Mouse (Mus musculus): ENCODE data around the gene Megf11. TPM values are rescaled to one million over a fixed set of nuclear protein-coding genes. Genes with fewer than 3 reads are reported as not detected.
"Not testable (repeated sequence)": the region's sequence is repeated elsewhere in the genome, so short reads cannot be mapped to it uniquely, and the experiment has no call there.

Gene Megf11
- polyA plus RNA-seq, 3 experiments from 2014 or later = 0.21 to 0.40 (median 0.32) TPM

DNA sequence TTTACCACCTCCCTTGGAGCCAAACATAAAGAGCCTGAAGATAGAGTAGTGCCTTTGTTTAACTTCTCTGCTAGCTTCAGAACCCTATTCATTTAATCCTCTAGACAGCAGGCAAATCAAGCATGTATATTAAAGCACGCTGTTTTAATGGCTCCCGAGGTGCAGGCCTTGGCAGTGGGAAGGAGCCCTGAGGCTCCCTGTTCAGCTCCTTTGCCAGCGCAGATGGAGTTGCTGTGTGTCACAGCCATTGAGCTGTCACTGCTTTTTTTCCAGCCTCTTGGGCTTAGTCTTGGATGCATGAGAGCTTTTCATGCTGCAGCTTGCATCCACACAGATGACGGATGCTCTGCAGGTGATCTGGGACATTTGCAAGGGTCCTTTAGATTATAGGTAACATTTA is 81.1 kb downstream of the Megf11 start:
- no peak for ATAC-seq

DNA sequence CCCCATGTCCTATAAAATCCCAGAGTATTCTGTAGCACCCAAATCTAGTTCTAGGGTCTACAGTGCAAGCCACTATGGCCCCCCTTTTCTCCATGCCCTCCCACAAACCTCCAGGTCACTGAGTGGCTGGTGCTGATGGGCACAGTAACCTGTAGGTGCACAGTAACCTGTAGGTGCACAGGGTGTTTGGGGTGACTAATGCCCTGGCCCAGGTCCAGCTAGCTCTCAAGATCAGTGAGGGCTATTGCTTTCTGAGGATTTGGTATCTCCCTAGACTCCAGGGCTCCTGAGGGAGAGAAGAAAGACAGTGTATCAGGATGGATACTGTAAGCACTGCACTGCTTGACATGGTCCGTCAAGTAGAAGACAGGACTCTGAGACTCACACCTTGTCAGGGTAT is 85.4 kb downstream of the Megf11 start:
- no peak for ATAC-seq

DNA sequence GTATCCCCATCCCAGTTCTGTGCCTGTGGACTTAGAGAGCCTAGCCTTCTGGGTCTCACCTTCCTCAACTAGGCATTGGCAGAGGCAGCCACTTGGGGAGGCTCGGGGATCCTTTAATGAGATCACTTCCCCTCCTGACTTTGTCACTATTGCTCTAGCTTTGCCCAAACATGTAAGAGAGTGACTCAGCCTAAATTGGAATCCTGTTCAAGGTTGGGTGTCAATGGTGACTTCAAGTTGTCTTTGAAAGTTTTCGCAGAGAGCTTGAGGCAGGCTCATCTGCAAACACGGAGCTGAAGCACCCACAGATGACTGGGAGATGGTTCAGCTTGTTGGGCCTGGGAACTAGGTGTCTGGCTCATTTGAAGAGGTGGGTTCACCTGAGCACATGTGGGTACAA is 85.9 kb downstream of the Megf11 start:
- ATAC-seq = no peak

DNA sequence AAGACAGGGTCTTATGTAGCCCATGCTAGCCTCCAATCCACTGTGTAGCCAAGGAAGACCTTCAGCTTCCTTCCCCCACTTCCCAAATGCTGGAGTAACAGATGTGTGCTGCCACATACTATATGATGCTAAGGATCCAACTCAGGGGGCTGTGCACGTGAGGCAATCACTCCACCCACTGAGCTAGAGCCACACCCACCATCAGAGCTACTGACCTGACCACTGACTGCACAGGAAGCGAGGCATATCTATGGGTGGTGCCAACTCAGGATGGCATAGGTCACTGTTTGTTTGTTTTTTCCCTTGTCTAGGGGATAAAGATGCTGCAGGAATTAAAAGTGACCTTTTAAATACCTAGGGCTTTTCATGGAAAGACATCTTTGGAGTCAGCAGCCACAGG is 86.7 kb downstream of the Megf11 start:
- ATAC-seq = no peak

DNA sequence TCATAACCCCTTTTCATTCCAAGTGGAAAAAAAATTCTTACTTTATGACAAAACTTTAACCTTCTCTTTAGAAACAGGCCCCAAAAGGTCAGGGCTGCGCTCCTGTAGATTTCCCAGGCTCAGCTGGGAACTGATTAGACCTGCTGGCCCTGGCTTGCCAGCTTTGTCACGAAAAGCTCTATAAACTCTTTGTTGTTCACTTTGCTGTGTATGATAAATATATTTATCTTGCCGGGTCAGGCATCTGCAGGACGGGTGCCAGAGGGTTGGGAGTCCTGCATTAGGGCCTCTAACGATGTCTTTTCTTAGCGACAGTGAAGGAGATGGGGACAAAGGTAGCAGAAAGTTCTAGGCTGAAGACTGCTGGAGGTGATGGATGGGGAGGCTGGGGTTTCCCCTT is 87.3 kb downstream of the Megf11 start:
- ATAC-seq = no peak

DNA sequence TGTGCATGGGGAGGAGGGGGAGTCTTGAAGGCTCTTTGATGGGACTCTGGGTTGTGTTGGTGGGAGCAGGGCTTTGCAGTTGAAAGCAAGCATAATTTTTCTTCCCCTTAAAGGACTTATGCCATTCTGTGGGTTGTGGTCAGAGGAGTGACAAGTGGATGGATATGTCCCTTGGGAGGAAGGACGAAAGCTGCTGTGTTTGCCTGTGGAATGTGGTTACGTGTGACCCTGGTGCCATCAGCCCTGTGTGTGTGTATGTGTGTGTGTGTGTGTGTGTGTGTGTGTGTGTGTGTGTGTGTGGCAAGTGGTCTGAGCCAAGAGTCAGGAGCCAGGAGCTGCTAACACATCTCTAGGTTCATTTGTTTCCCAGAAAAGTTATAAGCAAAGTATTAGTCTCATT is 87.7 kb downstream of the Megf11 start:
- ATAC-seq = no peak

DNA sequence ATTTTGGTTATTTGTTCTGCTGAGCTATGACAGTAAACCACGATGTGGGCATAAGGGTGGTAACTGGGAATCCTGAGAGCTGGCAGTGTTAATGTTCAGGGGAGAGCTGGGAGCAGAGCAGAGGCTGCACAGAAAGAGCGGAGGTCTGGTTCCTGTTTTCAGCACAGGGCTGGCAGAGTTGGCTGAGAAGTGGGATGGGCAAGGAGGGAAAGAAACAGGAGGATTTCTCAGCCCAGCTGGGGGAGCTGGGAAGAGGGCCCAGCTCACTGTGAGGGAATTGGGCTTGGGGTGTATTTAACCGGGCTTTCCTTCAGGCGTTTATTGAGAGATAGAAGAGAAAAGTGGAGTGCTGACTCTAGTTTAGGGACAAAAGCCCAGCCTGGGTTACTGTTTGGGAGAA is 88.3 kb downstream of the Megf11 start:
- no peak for ATAC-seq

DNA sequence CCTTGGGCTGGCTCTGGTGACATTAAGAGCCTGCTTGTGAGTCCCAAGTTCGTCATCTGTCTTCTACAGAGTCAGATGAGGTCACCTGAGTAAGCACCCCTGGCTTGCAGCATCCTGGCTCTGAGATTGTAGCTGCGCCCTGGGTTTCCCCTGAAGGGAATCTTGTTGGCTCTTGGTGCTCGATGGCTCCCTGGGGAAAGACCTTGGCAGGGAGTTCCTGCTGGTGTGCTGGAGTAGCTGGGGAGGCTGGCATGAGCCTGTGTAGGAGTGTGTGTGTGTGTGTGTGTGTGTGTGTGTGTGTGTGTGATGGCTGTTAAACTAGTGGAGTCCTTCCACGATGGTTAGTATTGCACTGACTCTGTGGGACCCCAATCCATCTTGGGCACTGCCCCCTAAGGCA is 88.7 kb downstream of the Megf11 start:
- no peak for ATAC-seq

DNA sequence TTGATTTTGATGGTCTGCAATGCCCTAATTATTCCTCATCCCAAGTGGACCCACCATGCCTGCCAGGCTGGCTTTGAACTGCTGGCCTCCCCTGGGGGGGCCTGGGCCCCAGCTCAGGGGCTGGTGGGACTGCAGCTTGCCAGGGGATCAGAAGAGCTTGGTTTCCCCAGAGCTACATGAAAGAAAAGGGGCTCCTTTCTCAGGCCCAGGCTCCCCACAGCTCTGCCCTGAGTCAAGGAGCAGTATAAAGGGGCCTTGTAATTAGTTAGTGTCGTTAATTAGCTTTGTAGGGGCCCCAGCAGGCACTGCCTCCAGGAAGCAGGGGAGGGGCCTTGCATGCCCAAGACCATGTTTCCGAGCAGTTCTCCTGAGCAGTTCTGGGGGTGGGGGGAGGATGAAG is 90.5 kb downstream of the Megf11 start:
- no peak for ATAC-seq

DNA sequence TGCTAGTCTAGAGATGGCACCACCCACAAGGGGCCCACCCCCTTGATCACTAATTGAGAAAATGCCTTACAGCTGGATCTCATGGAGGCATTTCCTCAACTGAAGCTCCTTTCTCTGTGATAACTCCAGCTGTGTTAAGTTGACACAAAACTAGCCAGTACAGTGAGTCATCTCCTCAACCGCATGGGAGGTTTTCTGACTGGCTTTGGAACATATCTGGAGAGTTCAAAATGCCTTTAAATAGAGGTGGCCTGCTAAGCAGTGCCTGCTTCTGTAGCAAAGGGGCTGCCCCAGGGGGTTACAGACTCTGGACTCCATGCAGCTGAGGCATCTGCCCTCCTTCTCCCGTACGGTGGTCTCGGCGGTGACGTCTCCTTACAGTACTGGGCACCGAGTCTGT is 92.0 kb downstream of the Megf11 start:
- not testable (repeated sequence) for ATAC-seq

DNA sequence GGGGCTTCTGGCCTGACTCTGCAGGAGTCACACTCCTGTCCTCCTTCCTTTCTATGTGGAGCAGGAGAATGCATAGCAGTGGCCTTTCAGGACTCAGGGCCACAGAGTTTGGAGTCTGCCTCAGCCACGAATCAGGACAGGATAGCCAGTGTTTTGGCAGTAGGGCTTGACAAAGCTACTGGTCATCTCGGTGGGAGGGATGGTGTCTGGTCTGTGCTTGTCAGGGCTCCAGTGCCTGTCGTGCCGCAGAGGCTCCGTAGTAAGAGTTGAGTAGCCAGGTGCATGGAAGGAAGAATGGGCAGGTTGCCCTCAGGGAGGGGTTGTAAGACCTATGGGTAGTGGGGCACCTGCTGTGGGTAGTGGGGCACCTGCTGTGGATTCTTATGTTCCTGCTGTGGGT is 96.7 kb downstream of the Megf11 start:
- no peak for ATAC-seq

DNA sequence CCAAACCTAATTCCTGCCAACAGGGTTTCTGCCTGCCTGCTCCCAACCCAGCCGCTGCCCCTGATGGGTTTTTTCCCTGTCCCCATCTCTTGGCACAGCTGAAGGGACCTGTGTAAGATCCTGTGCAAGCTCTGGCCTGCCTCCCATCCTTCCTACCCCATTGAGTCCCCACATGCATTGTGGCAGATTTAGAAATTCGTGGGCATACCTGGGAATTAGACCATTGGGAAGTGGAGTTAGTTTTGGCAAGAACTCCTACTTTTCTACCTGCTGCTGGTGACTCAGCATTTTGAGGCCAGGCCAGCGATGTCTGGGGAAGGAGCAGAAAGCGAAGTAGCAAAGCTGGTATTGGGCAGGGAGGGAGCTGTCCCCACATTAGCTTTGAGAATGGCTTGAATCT is 102.0 kb downstream of the Megf11 start:
- no peak for ATAC-seq

DNA sequence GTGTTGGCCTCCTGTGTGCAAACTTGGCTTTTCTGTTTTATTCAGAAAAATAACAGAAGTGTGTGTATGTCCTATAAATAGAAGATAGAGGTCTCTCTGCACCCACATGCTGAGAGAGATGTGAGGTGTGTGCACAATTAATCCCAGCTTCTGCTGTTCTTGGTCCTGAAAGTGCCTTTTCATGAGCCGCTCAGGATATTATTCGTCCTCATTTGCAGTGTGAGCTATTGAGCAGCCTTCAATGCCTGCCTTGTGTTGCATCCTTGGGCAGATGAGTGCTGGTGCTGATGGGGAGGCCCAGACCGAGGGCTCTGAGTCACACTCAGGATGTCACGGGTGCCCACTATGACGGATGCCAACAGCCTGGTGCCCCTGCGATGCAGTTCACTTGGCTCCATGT is 109.2 kb downstream of the Megf11 start:
- ATAC-seq = no peak

DNA sequence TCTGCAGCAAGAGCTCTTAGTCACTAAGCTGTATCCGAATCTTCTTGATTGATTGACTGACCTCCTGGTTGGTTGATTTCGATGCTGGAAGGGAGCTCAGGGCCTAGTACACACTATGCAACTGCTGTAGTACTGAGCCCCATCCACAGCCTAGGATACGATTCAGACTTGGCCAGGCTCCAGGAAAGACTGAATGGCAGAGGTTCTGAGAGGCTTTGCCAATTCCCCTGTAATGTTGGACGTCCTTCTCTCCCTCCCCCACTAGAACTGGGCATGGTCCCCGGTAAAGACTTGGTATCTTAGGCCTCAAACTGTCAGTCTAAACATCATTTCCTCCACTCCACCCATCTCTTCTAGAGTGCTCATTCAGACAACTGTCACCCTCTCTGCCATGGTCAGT is 113.5 kb downstream of the Megf11 start:
- no peak for ATAC-seq

DNA sequence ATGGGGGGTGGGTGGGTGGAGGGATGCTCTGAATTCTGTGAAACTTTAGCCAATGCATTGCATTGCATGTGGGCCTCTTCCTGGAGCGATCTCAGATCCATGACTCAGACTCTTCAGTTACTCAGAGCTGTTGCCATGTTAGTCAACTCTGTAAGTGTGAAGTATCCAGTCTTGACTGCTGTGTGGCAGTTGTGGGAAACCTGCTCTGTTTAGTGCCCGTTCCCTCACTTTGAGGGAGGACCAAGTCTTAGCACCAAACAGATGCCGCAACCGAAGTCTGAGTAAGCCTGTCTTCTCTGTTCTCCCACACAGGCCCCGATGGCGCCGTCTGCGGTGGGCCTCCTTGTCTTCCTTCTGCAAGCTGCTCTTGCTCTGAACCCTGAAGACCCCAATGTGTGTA is 115.8 kb downstream of the Megf11 start:
- no peak for ATAC-seq

DNA sequence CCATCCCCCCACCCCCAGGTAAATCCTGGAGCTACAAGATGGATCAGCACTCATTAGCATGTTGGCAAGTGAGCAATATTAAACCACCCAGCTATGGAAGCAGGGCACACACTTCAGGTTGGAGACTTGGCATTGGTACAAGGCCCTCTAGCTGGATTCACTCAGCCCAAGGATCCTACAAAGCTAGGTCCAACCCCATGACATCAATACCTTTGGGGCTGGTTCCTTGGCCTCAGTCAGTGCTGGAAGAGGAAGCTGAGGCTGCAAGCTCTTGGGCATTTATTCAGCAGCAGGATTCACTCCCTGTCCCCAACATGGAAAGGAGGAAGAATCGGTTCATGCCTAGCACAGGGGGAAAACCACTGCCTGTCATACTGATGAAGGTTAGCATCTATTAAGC is 118.6 kb downstream of the Megf11 start:
- ATAC-seq = no peak

DNA sequence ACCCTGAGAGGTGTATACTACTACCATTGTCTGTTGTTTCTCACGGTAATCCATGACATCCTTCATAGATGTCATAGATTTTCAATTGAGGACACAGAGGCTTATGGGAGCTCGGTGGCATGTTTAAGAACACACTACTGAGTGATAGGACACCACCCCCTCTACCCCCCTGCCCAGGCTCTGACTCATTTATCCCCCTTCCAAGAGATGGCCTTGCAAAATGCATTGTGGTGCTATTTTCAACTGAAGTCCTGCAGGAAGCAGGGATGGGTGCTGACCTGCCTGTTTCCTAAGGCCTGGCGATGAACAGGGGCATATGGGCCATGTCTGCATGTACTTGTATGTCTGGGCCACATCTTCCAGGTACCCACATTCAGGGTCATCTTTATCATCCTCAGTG is 119.0 kb downstream of the Megf11 start:
- no peak for ATAC-seq

DNA sequence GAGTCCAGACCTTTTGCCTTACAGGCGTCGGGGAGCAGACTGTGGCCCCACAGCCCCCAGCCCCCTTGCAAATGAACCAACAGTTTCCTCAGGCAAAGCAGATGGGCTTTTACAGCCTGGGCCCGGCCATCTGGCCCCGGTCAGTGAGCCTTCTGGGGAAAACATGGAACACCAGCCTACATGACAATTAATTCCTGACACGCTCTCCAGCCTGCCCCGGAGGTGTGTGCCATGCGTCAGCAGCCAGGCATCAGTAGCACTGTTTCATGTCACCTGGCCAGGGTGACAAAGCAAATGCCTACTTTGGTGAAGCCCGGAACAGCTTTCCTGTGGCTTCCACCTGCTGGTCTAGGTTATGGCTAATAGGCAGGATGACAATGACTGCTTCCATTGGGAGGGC is 119.5 kb downstream of the Megf11 start:
- ATAC-seq = no peak

DNA sequence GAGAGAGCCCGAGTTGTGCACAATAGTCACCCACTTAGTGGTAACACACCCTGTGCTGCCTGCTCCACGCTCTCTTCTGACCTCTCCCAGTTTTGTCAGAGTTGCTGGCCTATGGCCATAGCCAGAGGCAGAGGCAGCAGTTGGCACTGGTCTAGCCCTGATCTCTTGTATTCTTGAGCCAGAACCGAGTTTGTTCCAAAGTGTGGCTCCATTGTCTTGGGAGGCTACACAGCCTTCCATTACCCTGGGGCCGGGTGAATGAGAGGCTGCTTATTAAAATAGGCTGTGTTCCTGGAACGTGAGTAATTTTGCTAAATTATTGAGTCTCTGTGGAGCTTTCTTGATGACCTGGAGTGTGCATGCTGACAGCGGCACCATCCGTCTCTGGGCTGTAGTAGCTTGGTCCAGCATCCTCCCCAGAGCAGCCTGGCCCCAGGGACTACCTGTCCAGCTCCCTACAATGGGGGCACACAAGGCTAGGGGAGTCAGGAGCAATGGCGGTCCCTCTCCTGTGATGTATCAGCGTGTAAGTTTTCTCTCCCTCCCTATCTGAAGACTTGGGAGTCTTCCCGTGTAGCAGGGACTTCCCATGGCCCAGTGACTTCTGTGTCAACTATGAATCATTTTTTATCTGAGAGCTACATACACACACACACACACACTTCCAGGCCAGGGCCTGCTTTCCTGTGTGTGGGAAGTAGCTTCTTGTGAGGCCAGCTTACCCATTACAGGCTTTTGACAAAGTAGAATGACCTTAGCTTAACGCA is 121.2 kb downstream of the Megf11 start:
- ATAC-seq = no peak

DNA sequence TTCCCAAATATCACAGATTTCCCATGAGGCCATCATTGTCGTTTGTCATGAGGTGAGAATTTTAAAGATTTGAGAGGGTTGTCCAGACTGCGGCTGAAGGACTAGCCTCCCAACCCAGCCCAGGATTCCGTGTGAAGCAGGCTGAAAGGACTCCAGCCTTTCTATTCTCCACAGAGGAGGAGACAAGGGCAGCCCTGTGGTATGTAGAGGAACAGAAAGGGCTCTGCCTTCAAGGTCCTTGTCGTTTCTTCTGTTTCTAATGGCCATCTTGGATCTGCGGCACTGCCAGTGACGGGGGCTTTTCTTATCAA is 121.7 kb downstream of the Megf11 start:
- ATAC-seq = no peak

DNA sequence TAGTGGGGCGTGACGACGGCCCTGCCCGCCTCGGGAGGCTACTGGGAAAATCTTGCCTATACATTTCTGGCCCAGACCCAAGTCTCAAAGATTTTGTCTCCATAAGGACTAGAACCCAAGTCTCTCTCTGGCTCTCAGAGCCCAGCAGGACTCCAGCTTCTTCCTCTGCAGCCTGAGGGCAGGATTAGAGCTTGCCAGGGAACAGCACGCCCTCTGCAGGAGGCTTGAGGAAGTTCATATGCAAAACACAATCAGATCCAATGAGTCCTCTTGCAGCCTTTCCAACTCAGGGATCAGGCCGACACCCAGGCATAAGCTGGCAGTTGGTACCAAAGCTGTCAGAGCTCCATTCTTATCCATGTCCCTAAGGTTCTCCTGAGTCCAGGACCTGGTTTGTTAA is 122.6 kb downstream of the Megf11 start:
- no peak for ATAC-seq

DNA sequence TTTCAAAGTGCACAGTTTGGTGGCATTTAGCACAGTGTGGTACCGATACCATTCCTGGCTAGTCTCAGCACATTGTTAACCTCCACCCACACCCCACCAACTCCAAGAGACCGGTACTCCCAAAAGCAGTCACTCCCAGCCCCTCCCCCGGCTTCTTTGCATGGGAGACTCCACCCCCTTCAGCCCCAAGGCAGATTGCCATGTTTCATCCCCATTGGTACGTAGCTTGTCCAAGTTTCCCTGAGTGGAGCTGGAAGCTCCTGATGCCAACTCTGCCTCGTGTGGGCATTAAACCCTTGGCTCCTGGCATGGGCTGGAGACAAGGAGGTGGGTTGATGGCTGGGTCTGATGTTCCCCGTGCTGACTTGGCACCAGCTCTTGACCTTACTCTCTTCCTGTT is 129.4 kb downstream of the Megf11 start:
- no peak for ATAC-seq

DNA sequence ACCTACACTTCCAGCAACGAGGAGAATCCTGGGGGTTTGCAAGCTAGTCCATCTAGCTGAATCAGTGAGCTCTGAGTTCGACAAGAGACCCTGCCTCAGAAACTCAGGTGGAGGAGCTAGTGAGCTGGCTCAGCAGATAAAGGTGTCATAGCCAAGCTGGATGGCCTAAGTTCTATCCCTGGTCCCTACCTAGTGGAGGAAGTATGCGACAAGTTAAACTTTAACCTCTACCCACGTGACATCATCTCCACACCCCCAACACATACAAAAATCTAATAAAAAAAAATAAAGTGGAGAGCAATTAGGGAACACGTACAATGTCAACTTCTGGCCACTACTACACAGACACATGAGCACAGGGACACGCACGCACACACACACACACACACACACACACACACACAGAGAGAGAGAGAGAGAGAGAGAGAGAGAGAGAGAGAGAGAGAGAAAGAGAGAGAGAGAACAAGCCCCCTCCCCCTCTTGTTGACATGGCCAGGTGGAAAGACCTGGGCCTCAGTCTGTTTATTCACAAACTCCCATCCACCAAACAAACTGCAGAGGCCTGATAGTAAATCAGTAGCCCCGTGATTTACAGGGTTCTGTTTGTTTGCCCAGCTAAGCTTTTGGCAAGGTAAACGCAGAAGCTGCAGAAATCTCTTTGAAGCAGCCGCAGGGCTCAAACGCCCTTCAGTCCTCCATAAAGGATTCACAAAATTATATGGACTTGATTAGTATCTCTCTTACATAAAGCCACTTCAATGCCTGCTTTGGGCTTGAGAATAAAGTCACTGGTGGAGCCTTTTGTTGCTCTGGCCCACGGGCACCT is 134.7 kb downstream of the Megf11 start:
- ATAC-seq = no peak

DNA sequence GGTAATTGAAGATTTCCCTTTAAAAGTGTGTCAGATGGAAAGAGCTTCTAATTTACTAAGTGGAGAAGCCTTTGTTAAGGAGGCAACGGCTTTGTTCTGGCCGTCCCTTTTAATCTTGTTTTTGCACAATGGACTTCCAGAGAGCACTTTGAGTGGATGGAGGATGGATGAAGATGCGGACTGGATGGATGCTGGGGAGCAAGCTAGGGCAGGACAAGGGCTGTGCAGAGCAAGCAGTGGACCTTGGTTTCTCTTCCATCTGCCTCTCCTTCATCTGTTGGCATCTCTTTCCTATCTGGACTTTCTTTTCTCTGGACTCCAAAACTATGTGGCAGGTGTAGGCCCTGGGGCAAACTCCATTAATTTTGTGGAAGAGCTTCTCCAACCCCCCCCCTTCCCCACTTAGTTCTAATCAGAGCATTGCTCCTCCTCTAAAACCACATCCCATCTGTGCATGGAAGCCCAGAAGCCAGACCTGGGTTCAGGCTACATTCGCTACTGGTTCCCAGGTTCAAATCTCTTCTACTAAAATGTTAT is 135.4 kb downstream of the Megf11 start:
- ATAC-seq = no peak
